Comparison of ENCODE assay signal across 20 mouse cellular contexts in genomic region chr2:96334652-96335051, GRCm38 (mm10). TPM values are rescaled to one million over a fixed set of nuclear protein-coding genes. Genes with fewer than 3 reads are reported as not detected.
DNase-seq lines count a peak whose midpoint lies in the region; ATAC-seq lines count a peak whose summit lies in the region.
"Had no signal": no experiment of that assay in that cellular context is flagged by ENCODE, and none has a peak within 500 bp of the region (broad histone marks: within the 10 kb centered on the region; RNA-seq: fewer than 3 reads in every experiment).

No protein-coding gene starts in this region.

- H3K27me3 ChIP-seq in heart, embryonic 12.5 days (replicated peaks): no peaks in the 10 kb centered on the region
- H3K27me3 ChIP-seq in heart, embryonic 10.5 days (ENCODE audit: insufficient read depth, poor library complexity, severe bottlenecking): no peaks in the 10 kb centered on the region
- H3K27me3 ChIP-seq in midbrain, embryonic 10.5 days (ENCODE audit: low read depth, poor library complexity, severe bottlenecking): no peaks in the 10 kb centered on the region
- no peaks in the 10 kb centered on the region for H3K27me3 ChIP-seq in midbrain, embryonic 15.5 days (replicated peaks)
- no peaks in the 10 kb centered on the region for H3K27me3 ChIP-seq in midbrain, embryonic 14.5 days (ENCODE audit: control insufficient read depth, insufficient read depth, low read length)
- H3K27me3 ChIP-seq: embryonic facial prominence, embryonic 13.5 days; heart, embryonic 15.5 days; limb, embryonic 13.5 days; liver, embryonic 13.5 days had no signal

- no peak overlapping the region for H3K27ac ChIP-seq in heart, embryonic 12.5 days (ENCODE audit: poor library complexity, severe bottlenecking)
- no peak overlapping the region for H3K27ac ChIP-seq in heart, embryonic 10.5 days
- 0 out of 2 replicates have a peak overlapping the region, but pooled peaks have one; percentile 39 for H3K27ac ChIP-seq in midbrain, embryonic 10.5 days (replicated peaks)
- H3K27ac ChIP-seq in midbrain, embryonic 15.5 days: no peak overlapping the region
- no peak overlapping the region for H3K27ac ChIP-seq in midbrain, embryonic 14.5 days (replicated peaks; ENCODE audit: low read depth, low read length)
- H3K27ac ChIP-seq: embryonic facial prominence, embryonic 13.5 days; gastrocnemius, adult 2 months; heart, embryonic 15.5 days; limb, embryonic 13.5 days; liver, embryonic 13.5 days had no signal

- H3K4me3 ChIP-seq in heart, embryonic 12.5 days: no peak overlapping the region
- no peak overlapping the region for H3K4me3 ChIP-seq in heart, embryonic 10.5 days
- no peak overlapping the region for H3K4me3 ChIP-seq in midbrain, embryonic 10.5 days
- H3K4me3 ChIP-seq in midbrain, embryonic 15.5 days: no peak overlapping the region
- H3K4me3 ChIP-seq in midbrain, embryonic 14.5 days (replicated peaks; ENCODE audit: low read depth, low read length): no peak overlapping the region
- H3K4me3 ChIP-seq: embryonic facial prominence, embryonic 13.5 days; gastrocnemius, adult 2 months; heart, embryonic 15.5 days; limb, embryonic 13.5 days; liver, embryonic 13.5 days had no signal

- no peak overlapping the region for H3K4me2 ChIP-seq in heart, embryonic 12.5 days
- H3K4me2 ChIP-seq in midbrain, embryonic 15.5 days: no peak overlapping the region
- no peak overlapping the region; the same call in 1 of the 2 replicates for H3K4me2 ChIP-seq in midbrain, embryonic 14.5 days (ENCODE audit: low read length)
- H3K4me2 ChIP-seq: embryonic facial prominence, embryonic 13.5 days; heart, embryonic 15.5 days; limb, embryonic 13.5 days; liver, embryonic 13.5 days had no signal

- no peak overlapping the region for H3K9ac ChIP-seq in heart, embryonic 12.5 days
- no peak overlapping the region for H3K9ac ChIP-seq in midbrain, embryonic 15.5 days
- no peak overlapping the region for H3K9ac ChIP-seq in midbrain, embryonic 14.5 days (replicated peaks; ENCODE audit: low read length)
- H3K9ac ChIP-seq: embryonic facial prominence, embryonic 13.5 days; heart, embryonic 15.5 days; limb, embryonic 13.5 days; liver, embryonic 13.5 days had no signal

- no peaks in the 10 kb centered on the region for H3K36me3 ChIP-seq in heart, embryonic 12.5 days
- no peaks in the 10 kb centered on the region for H3K36me3 ChIP-seq in heart, embryonic 10.5 days
- no peaks in the 10 kb centered on the region for H3K36me3 ChIP-seq in midbrain, embryonic 10.5 days
- H3K36me3 ChIP-seq in midbrain, embryonic 15.5 days (replicated peaks): no peaks in the 10 kb centered on the region
- H3K36me3 ChIP-seq in midbrain, embryonic 14.5 days (ENCODE audit: control insufficient read depth, insufficient read depth, low read length): no peaks in the 10 kb centered on the region
- H3K36me3 ChIP-seq: embryonic facial prominence, embryonic 13.5 days; heart, embryonic 15.5 days; limb, embryonic 13.5 days; liver, embryonic 13.5 days had no signal

- no peaks in the 10 kb centered on the region for H3K9me3 ChIP-seq in heart, embryonic 12.5 days (replicated peaks)
- no peaks in the 10 kb centered on the region for H3K9me3 ChIP-seq in heart, embryonic 10.5 days
- no peaks in the 10 kb centered on the region for H3K9me3 ChIP-seq in midbrain, embryonic 10.5 days (replicated peaks)
- no peaks in the 10 kb centered on the region for H3K9me3 ChIP-seq in midbrain, embryonic 15.5 days
- H3K9me3 ChIP-seq in midbrain, embryonic 14.5 days (ENCODE audit: control insufficient read depth, low read length): no peaks in the 10 kb centered on the region
- H3K9me3 ChIP-seq: embryonic facial prominence, embryonic 13.5 days; heart, embryonic 15.5 days; limb, embryonic 13.5 days; liver, embryonic 13.5 days had no signal

- no peak for DNase-seq in heart, embryonic 10.5 days (ENCODE audit: low spot score)
- peak; percentile 13 for DNase-seq in kidney, postnatal 10 days
- DNase-seq in kidney, adult 9 months: no peak
- DNase-seq in midbrain, embryonic 10.5 days (ENCODE audit: low spot score): no peak
- peak; percentile 45 for DNase-seq in midbrain, embryonic 14.5 days
- no peak for DNase-seq in yolk sac, embryonic 10.5 days (ENCODE audit: low spot score)
- DNase-seq: adrenal gland, postnatal 36 days; B cell, adult 2 months; cerebellum, adult 8-10 months; gastrocnemius, adult 2 months; heart, postnatal 4 days; liver, embryonic 13.5 days; spleen, adult 18-20 months; thymus, postnatal 36 days had no signal

- 46% methylated on average over 3 of the region's 3 CpGs for WGBS in heart, embryonic 12.5 days
- 60% methylated on average over 3 of the region's 3 CpGs for WGBS in heart, embryonic 10.5 days
- 39% methylated on average over 3 of the region's 3 CpGs for whole genome bisulfite sequencing in midbrain, embryonic 10.5 days
- 23% methylated on average over 3 of the region's 3 CpGs for WGBS in midbrain, embryonic 15.5 days
- 12% methylated on average over 3 of the region's 3 CpGs for WGBS in midbrain, embryonic 14.5 days

- 0 out of 2 replicates have a peak, but pooled peaks have one; percentile 29 for ATAC-seq in heart, embryonic 12.5 days (ENCODE audit: insufficient number of reproducible peaks, low FRiP score)
- no peak for ATAC-seq in midbrain, embryonic 15.5 days (replicated peaks)
- no peak for ATAC-seq in midbrain, embryonic 14.5 days (ENCODE audit: low FRiP score, low TSS enrichment)
- ATAC-seq: forebrain, embryonic 16.5 days had no signal

- H3K4me1 ChIP-seq in heart, embryonic 12.5 days (replicated peaks): no peaks in the 10 kb centered on the region
- no peaks in the 10 kb centered on the region for H3K4me1 ChIP-seq in heart, embryonic 10.5 days
- peaks cover 18% of the 10 kb centered on the region for H3K4me1 ChIP-seq in midbrain, embryonic 10.5 days
- peaks cover 4% of the 10 kb centered on the region; the same call in 1 of the 2 replicates for H3K4me1 ChIP-seq in midbrain, embryonic 15.5 days
- peaks cover 7% of the 10 kb centered on the region; the same call in 1 of the 2 replicates for H3K4me1 ChIP-seq in midbrain, embryonic 14.5 days (ENCODE audit: control insufficient read depth, insufficient read depth, low read length)
- H3K4me1 ChIP-seq: embryonic facial prominence, embryonic 13.5 days; heart, embryonic 15.5 days; limb, embryonic 13.5 days; liver, embryonic 13.5 days had no signal

RNA-seq across cellular contexts. Expression of gene Lrrc4c, which starts 16.7 kb away (rescaled TPM):
- 0.31 and 0.48 TPM in 2 replicates for polyA plus RNA-seq in heart, embryonic 12.5 days (2016; fragmentation: Nextera tagmentation; extraction: Ambion mirVana)
- polyA plus RNA-seq in heart, embryonic 10.5 days (2016; fragmentation: Nextera tagmentation; extraction: Ambion mirVana): 0.16 and 0.39 TPM in 2 replicates
- 1.0 and 2.0 TPM in 2 replicates for polyA plus RNA-seq in midbrain, embryonic 10.5 days (2016; fragmentation: Nextera tagmentation; extraction: Ambion mirVana)
- 35.6 and 37.7 TPM in 2 replicates for polyA plus RNA-seq in midbrain, embryonic 15.5 days (2015; fragmentation: Nextera tagmentation; extraction: Ambion mirVana)
- 29.9 and 31.3 TPM in 2 replicates for polyA plus RNA-seq in midbrain, embryonic 14.5 days (2014; fragmentation: Nextera tagmentation; extraction: Ambion mirVana)

Comparison
In these comparisons a context has a peak if more than half of its experiments do, and no peak if none do; other contexts are left out.
1. DNase-seq: peak in kidney, postnatal 10 days (single experiment) and midbrain, embryonic 14.5 days (single experiment); none in heart, embryonic 10.5 days (single experiment), kidney, adult 9 months (single experiment), midbrain, embryonic 10.5 days (single experiment) and yolk sac, embryonic 10.5 days (single experiment).
2. RNA of gene Lrrc4c, which starts 16.7 kb away (polyA plus RNA-seq): 35.6 to 37.7 TPM in midbrain, embryonic 15.5 days and 29.9 to 31.3 TPM in midbrain, embryonic 14.5 days; 1.0 to 2.0 TPM in midbrain, embryonic 10.5 days, 0.16 to 0.39 TPM in heart, embryonic 10.5 days and 0.31 to 0.48 TPM in heart, embryonic 12.5 days; every median in the first group is over 10 times any median in the second.